Mouse (Mus musculus) heart, postnatal 0 days (tissue): ENCODE data around the gene Zfp951.
"Not testable (repeated sequence)": the region's sequence is repeated elsewhere in the genome, so short reads cannot be mapped to it uniquely, and the experiment has no call there.

ENCODE experiments used
- CTCF ChIP-seq: IDR thresholded peaks from 2 replicates; pipeline ENCODE4 v1.5.1; 2016; ENCODE audit warnings: antibody characterized with exemption, control low read depth, low read depth
- EP300 ChIP-seq: IDR thresholded peaks from 2 replicates; pipeline ENCODE4 v1.6.1; 2016; ENCODE audit warnings: antibody characterized with exemption, low read depth

DNA sequence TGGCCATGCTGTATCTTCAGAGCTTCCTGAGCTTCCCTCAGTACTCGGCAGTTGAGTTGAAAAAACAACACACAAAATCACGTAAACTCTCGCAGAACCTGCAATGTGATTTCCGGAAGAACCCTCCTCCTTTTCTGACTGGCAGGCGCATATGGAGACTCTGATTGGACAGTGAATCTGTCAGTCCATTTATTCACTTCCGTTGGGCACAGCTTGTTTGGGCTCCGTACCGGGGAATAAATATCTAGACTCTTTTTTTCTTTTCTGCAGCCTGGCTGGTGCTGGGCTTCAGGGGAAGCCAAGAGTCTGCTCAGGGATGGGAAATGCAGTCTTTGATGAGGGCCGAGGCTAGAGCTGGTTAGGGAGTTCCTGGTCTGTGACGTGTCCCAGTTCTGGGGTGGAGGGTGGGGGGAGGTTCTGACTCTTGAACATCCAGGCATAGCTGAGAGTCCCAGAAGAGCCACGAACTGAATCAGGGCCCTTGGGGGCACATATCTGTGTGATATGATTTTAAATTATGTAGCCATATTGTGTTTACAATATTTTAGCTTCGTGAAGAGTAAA lies at the start of gene Zfp951:
- TF ChIP-seq CTCF, EP300: not testable (repeated sequence)
